Mouse (Mus musculus): ENCODE results near the gene Phb. TPM values are rescaled to one million over a fixed set of nuclear protein-coding genes. Genes with fewer than 3 reads are reported as not detected.
A peak's percentile ranks its signal among the peaks of the same experiment; 100 is the strongest.
"Not testable (repeated sequence)": the region's sequence is repeated elsewhere in the genome, so short reads cannot be mapped to it uniquely, and the experiment has no call there.

Phb gene
- polyA plus RNA-seq, 1 experiment from 2014 or later = 225 TPM

DNA sequence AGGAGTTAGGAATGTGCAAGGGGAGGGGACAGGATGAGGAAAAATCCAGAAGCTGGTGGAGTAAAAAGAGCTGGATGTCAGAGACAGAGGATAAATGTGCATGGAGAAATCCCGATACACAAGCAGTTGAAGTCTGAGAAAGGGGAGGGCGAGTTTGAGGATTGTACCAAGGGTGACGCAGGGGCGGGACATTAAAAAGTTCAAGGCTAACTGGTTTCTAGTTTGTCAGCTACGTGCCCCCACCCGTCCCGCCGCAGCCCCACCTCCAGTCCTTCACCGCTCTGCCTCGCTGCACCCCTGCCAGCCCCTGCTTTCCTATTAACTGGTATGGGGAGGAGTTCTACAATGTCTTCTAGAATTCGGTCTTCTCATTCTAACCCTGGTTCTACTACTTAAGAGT, 420 bp downstream of the Phb start:
- Histone ChIP-seq H3K36me3 (peaks cover 28% of the 10 kb centered on the region; the same call in 1 of the 2 replicates), H3K9ac (peak overlapping the region; percentile 70), H3K9me3 (no peaks in the 10 kb centered on the region), H3K4me3 (replicated peaks) (peak overlapping the region; percentile 77), H3K27ac (peak overlapping the region; percentile 88), H3K4me1 (no peaks in the 10 kb centered on the region), H3K4me2 (peak overlapping the region; percentile 74), H3K27me3 (replicated peaks) (no peaks in the 10 kb centered on the region)
- WGBS = 1% methylated on average over 11 of the region's 11 CpGs
- ATAC-seq (ENCODE audit: insufficient read depth, low FRiP score, low read depth) = 0 out of 2 replicates have a peak, but pooled peaks have one; percentile 29

GRCm38 (mm10) chr11:95668086-95668485, 1.3 kb downstream of the Phb start:
- peaks cover 28% of the 10 kb centered on the region; the same call in 1 of the 2 replicates for H3K36me3 ChIP-seq
- 91% methylated on average over 7 of the region's 7 CpGs for WGBS
- H3K4me3 ChIP-seq (replicated peaks) = peak overlapping the region; percentile 77; the same call in 1 of the 2 replicates
- not testable (repeated sequence) for H3K27me3 ChIP-seq (replicated peaks); H3K4me1 ChIP-seq; H3K9ac ChIP-seq; ATAC-seq (ENCODE audit: insufficient read depth, low FRiP score, low read depth); H3K27ac ChIP-seq; H3K9me3 ChIP-seq
- H3K4me2 ChIP-seq = peak overlapping the region; percentile 74

DNA sequence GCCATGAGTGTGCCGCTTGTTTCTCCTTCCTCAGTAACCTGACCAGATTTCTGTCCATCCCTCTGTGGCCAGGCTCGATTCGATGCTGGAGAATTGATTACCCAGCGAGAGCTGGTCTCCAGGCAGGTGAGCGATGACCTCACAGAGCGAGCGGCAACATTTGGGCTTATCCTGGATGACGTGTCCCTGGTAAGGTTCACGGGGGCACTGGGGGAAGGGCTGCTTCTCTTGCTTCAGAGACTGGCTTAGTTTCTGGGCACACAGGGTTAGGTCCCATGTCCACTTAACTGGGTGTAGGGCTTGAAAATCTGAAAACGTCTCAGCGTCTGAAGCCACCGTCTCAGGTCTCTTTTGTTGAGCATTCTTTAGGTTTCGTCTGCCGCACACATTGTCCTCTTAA, 8.7 kb downstream of the Phb start:
- H3K4me2 ChIP-seq = no peak overlapping the region
- no peak for ATAC-seq (ENCODE audit: insufficient read depth, low FRiP score, low read depth)
- no peaks in the 10 kb centered on the region for H3K4me1 ChIP-seq
- H3K27me3 ChIP-seq (replicated peaks) = no peaks in the 10 kb centered on the region
- no peak overlapping the region for H3K9ac ChIP-seq
- peaks cover 55% of the 10 kb centered on the region for H3K36me3 ChIP-seq
- 82% methylated on average over 14 of the region's 14 CpGs for WGBS
- no peaks in the 10 kb centered on the region for H3K9me3 ChIP-seq
- H3K4me3 ChIP-seq (replicated peaks) = no peak overlapping the region
- no peak overlapping the region for H3K27ac ChIP-seq

DNA sequence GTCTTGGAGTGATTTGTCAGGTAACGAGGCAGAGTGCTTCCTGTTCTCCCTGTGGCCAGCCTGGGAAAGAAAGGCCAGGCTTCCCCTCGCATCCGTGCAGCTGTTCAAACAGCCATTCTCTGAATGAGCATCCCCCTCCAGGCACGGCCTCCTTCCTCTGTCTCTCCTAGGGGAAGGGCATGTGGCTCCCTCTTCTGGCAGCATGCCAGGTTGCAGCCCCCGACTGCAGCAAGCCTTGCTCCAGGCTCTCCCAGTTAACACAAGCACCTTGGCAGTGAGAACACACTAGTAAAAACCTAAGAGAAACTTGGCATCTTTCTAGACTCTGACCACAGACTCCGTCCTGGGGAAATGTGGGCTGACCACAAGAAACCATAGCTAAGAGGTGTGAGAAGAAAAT, 9.6 kb downstream of the Phb start:
- no peaks in the 10 kb centered on the region for H3K4me1 ChIP-seq

DNA sequence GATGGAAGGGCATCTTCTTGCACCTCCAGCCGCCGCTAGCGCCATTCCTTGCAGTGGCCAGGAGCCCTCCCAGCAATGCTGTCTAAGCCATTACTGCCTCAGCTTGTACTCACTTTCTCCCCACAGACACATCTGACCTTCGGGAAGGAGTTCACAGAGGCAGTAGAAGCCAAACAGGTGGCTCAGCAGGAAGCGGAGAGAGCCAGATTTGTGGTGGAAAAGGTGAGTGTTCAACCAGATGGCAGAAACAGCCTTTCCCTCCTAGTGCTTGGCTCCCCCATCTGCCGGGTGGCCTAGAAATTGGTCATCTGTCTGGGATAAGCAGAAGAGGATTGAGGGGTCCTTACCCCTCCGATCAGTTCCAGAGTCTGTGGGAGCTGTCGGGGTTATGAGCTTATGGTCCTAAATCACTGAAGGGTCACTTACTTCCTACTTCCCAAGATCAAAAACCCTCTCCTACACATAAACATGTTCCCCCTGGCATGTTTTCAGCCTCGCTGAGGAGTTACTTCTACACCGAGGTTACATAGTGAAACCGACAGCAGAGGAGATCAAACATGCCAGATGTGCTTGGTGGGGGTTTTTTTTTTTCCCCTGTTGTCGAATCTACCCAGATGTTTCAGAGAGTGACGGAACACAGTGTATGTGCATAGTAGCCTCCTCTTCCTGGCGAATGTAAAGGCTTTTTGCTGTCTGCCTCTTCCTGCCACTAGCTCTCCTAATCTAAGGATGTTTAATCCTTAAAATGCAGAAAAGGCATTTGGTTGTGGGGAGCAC, 11.4 kb downstream of the Phb start:
- WGBS = 75% methylated on average over 14 of the region's 14 CpGs
- Histone ChIP-seq H3K9me3 (no peaks in the 10 kb centered on the region), H3K27ac (no peak overlapping the region), H3K4me3 (replicated peaks) (no peak overlapping the region), H3K4me2 (no peak overlapping the region), H3K36me3 (peaks cover 42% of the 10 kb centered on the region), H3K27me3 (replicated peaks) (no peaks in the 10 kb centered on the region), H3K9ac (no peak overlapping the region), H3K4me1 (no peaks in the 10 kb centered on the region)
- ATAC-seq (ENCODE audit: insufficient read depth, low FRiP score, low read depth) = no peak

More for the DNA sequence above, 9.6 kb downstream of the Phb start:
- Histone ChIP-seq H3K9me3 (no peaks in the 10 kb centered on the region), H3K27me3 (replicated peaks) (no peaks in the 10 kb centered on the region), H3K36me3 (peaks cover 48% of the 10 kb centered on the region), H3K4me3 (replicated peaks) (no peak overlapping the region), H3K4me2 (no peak overlapping the region), H3K9ac (no peak overlapping the region), H3K27ac (no peak overlapping the region)
- 19% methylated on average over 6 of the region's 6 CpGs for WGBS
- peak; percentile 40; the same call in 1 of the 2 replicates for ATAC-seq (ENCODE audit: insufficient read depth, low FRiP score, low read depth)

- H3K27me3 ChIP-seq (replicated peaks) = no peaks in the 10 kb centered on the region
- no peak overlapping the region for H3K4me2 ChIP-seq
- no peak overlapping the region for H3K4me3 ChIP-seq (replicated peaks)
- H3K4me1 ChIP-seq = no peaks in the 10 kb centered on the region
- peaks cover 28% of the 10 kb centered on the region for H3K36me3 ChIP-seq
- H3K27ac ChIP-seq = peak overlapping the region; percentile 12; the same call in 1 of the 2 replicates
- H3K9ac ChIP-seq = no peak overlapping the region
- H3K9me3 ChIP-seq = no peaks in the 10 kb centered on the region
- ATAC-seq (ENCODE audit: insufficient read depth, low FRiP score, low read depth) = no peak
- WGBS = 61% methylated on average over 9 of the region's 9 CpGs
Measured at GRCm38 (mm10) chr11:95681995-95682601, 15.3 kb downstream of the Phb start.

DNA sequence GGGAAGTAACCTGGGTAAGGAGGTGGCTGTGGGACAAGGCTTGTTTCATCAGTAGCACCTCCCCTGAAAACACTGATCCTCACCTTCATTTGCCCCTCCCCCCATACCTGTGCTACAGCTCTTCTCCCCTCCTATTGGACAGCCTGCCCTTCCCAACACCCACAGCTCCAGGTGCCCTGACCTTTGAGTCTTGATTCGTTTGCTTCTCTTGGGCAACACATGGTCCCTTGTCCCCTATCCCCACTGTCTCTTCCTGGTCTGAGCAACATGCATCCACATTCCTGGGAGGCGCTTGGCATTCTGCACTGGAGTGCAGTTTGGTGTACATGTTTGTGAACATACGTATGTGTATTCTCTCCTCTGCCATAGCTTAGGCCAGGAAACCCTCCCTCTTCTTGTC, 16.2 kb downstream of the Phb start:
- no peak for ATAC-seq (ENCODE audit: insufficient read depth, low FRiP score, low read depth)
- H3K36me3 ChIP-seq = peaks cover 21% of the 10 kb centered on the region

GRCm38 (mm10) chr11:95686031-95686430, 19.3 kb downstream of the Phb start:
- no peak overlapping the region for H3K4me3 ChIP-seq (replicated peaks)
- no peaks in the 10 kb centered on the region for H3K36me3 ChIP-seq
- no peak overlapping the region for H3K4me2 ChIP-seq
- ATAC-seq (ENCODE audit: insufficient read depth, low FRiP score, low read depth) = no peak
- 0 out of 2 replicates have a peak, but pooled peaks cover 6% of the 10 kb centered on the region for H3K4me1 ChIP-seq
- 8% methylated on average over 4 of the region's 4 CpGs for WGBS
- no peaks in the 10 kb centered on the region for H3K27me3 ChIP-seq (replicated peaks)
- no peak overlapping the region for H3K27ac ChIP-seq
- H3K9ac ChIP-seq = no peak overlapping the region
- H3K9me3 ChIP-seq = no peaks in the 10 kb centered on the region

More for the DNA sequence above, 16.2 kb downstream of the Phb start:
- Histone ChIP-seq H3K4me3 (replicated peaks) (no peak overlapping the region), H3K27ac (no peak overlapping the region), H3K9ac (no peak overlapping the region), H3K27me3 (replicated peaks) (no peaks in the 10 kb centered on the region), H3K9me3 (no peaks in the 10 kb centered on the region), H3K4me1 (no peaks in the 10 kb centered on the region), H3K4me2 (no peak overlapping the region)
- WGBS = 74% methylated on average over 3 of the region's 3 CpGs

GRCm38 (mm10) chr11:95687084-95687656, 20.4 kb downstream of the Phb start:
- no peaks in the 10 kb centered on the region for H3K36me3 ChIP-seq
- H3K4me3 ChIP-seq (replicated peaks) = no peak overlapping the region
- H3K4me1 ChIP-seq = 0 out of 2 replicates have a peak, but pooled peaks cover 6% of the 10 kb centered on the region
- no peaks in the 10 kb centered on the region for H3K9me3 ChIP-seq
- no peak overlapping the region for H3K27ac ChIP-seq
- no peak for ATAC-seq (ENCODE audit: insufficient read depth, low FRiP score, low read depth)
- no peaks in the 10 kb centered on the region for H3K27me3 ChIP-seq (replicated peaks)
- 37% methylated on average over 11 of the region's 11 CpGs for WGBS
- no peak overlapping the region for H3K4me2 ChIP-seq
- no peak overlapping the region for H3K9ac ChIP-seq

DNA sequence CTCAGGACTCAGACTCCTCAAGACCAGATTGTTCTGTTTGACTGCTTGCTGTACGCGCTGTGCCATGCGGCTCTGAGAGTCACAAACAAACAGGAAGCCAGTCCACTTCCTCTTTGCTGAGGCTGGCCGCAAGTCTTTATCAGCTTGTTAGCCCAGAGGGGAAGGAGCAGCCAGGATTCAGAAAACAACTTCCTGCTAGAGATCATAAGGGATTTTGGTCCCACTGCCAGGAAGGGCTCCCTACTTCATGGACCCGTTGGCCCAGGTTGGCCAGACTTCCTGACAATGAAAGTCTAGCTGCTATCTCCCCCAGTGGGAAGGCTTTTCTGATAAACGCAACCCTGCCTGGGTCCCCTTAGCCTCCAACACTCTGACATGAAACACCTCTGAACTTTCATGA, 21.8 kb downstream of the Phb start:
- Histone ChIP-seq H3K27ac (peak overlapping the region; percentile 54), H3K36me3 (no peaks in the 10 kb centered on the region), H3K4me3 (replicated peaks) (no peak overlapping the region), H3K9me3 (no peaks in the 10 kb centered on the region), H3K4me1 (0 out of 2 replicates have a peak, but pooled peaks cover 6% of the 10 kb centered on the region), H3K4me2 (no peak overlapping the region), H3K9ac (no peak overlapping the region), H3K27me3 (replicated peaks) (no peaks in the 10 kb centered on the region)
- 60% methylated on average over 6 of the region's 6 CpGs for WGBS
- no peak for ATAC-seq (ENCODE audit: insufficient read depth, low FRiP score, low read depth)

GRCm38 (mm10) chr11:95688981-95689380, 22.2 kb downstream of the Phb start:
- Histone ChIP-seq H3K4me2 (peak overlapping the region; percentile 10; the same call in 1 of the 2 replicates), H3K27me3 (replicated peaks) (no peaks in the 10 kb centered on the region), H3K4me1 (0 out of 2 replicates have a peak, but pooled peaks cover 6% of the 10 kb centered on the region), H3K36me3 (no peaks in the 10 kb centered on the region), H3K9me3 (no peaks in the 10 kb centered on the region), H3K9ac (no peak overlapping the region), H3K27ac (peak overlapping the region; percentile 54; the same call in 1 of the 2 replicates), H3K4me3 (replicated peaks) (no peak overlapping the region)
- peak; percentile 53; the same call in 1 of the 2 replicates for ATAC-seq (ENCODE audit: insufficient read depth, low FRiP score, low read depth)
- WGBS = 55% methylated on average over 7 of the region's 7 CpGs

- Histone ChIP-seq H3K4me3 (replicated peaks) (no peak overlapping the region), H3K36me3 (no peaks in the 10 kb centered on the region), H3K9me3 (no peaks in the 10 kb centered on the region), H3K27me3 (replicated peaks) (no peaks in the 10 kb centered on the region), H3K4me1 (0 out of 2 replicates have a peak, but pooled peaks cover 6% of the 10 kb centered on the region), H3K27ac (no peak overlapping the region), H3K4me2 (no peak overlapping the region), H3K9ac (no peak overlapping the region)
- ATAC-seq (ENCODE audit: insufficient read depth, low FRiP score, low read depth) = no peak
- WGBS = 71% methylated on average over 3 of the region's 3 CpGs
Measured at GRCm38 (mm10) chr11:95689544-95689943, 22.8 kb downstream of the Phb start.
